16 mouse cellular contexts compared by ENCODE assay signal in genomic region chr7:142059024-142059423, GRCm38 (mm10). TPM values are rescaled to one million over a fixed set of nuclear protein-coding genes. Genes with fewer than 3 reads are reported as not detected.
A peak's percentile ranks its signal among the peaks of the same experiment; 100 is the strongest.
DNase-seq lines count a peak whose midpoint lies in the region; ATAC-seq and TF ChIP-seq lines count a peak whose summit lies in the region.
"Had no signal": no experiment of that assay in that cellular context is flagged by ENCODE, and none has a peak within 500 bp of the region (broad histone marks: within the 10 kb centered on the region; RNA-seq: fewer than 3 reads in every experiment).

No protein-coding gene starts in this region.

- no peak overlapping the region for H3K27ac ChIP-seq in hindbrain, embryonic 14.5 days
- no peak overlapping the region for H3K27ac ChIP-seq in hindbrain, postnatal 0 days
- peak overlapping the region; percentile 91 for H3K27ac ChIP-seq in liver, embryonic 16.5 days (ENCODE audit: low read length)
- H3K27ac ChIP-seq: embryonic facial prominence, embryonic 12.5 days; forebrain, embryonic 15.5 days; kidney, postnatal 0 days had no signal

- no peak for ATAC-seq in hindbrain, embryonic 14.5 days (ENCODE audit: low FRiP score)
- ATAC-seq in hindbrain, postnatal 0 days, result no peak
- peak; percentile 38 for ATAC-seq in liver, embryonic 16.5 days (ENCODE audit: low read depth)
- ATAC-seq: forebrain, embryonic 15.5 days had no signal

- DNase-seq in hindbrain, embryonic 14.5 days (ENCODE audit: low spot score), result no peak
- DNase-seq in hindbrain, postnatal 0 days (ENCODE audit: low spot score), result no peak
- DNase-seq in R1 (ENCODE audit: low read depth, low spot score), result peak; percentile 11
- no peak for DNase-seq in ovary, postnatal 36 days (ENCODE audit: low spot score)
- no peak for DNase-seq in B cell, adult 2 months
- DNase-seq: adrenal gland, postnatal 36 days; cerebellum, adult 11 months; cerebellum, postnatal 36 days; heart, postnatal 14 days; layer of hippocampus, adult 9-11 months; thymus, postnatal 25 days had no signal

- H3K4me2 ChIP-seq in hindbrain, embryonic 14.5 days (replicated peaks), result 0 out of 2 replicates have a peak overlapping the region, but pooled peaks have one; percentile 94
- no peak overlapping the region for H3K4me2 ChIP-seq in hindbrain, postnatal 0 days (ENCODE audit: low read depth, low read length)
- H3K4me2 ChIP-seq in liver, embryonic 16.5 days (ENCODE audit: low read depth, low read length), result peak overlapping the region; percentile 93

- WGBS in hindbrain, embryonic 14.5 days, result 69% methylated on average over 2 of the region's 2 CpGs
- WGBS in hindbrain, postnatal 0 days, result 52% methylated on average over 2 of the region's 2 CpGs
- 24% methylated on average over 2 of the region's 2 CpGs for WGBS in liver, embryonic 16.5 days (ENCODE audit: insufficient replicate concordance)

- H3K9ac ChIP-seq in hindbrain, embryonic 14.5 days, result no peak overlapping the region; the same call in 1 of the 2 replicates
- no peak overlapping the region for H3K9ac ChIP-seq in hindbrain, postnatal 0 days (replicated peaks; ENCODE audit: low read length)
- peak overlapping the region; percentile 32 for H3K9ac ChIP-seq in liver, embryonic 16.5 days (ENCODE audit: low read depth, low read length)

- H3K9me3 ChIP-seq in hindbrain, embryonic 14.5 days (ENCODE audit: control insufficient read depth, low read length), result no peaks in the 10 kb centered on the region
- no peaks in the 10 kb centered on the region for H3K9me3 ChIP-seq in hindbrain, postnatal 0 days (ENCODE audit: low read length)
- H3K9me3 ChIP-seq in erythroblast, embryonic 14.5 days (ENCODE audit: control insufficient read depth, low read length), result no peaks in the 10 kb centered on the region
- no peaks in the 10 kb centered on the region for H3K9me3 ChIP-seq in liver, embryonic 16.5 days (replicated peaks; ENCODE audit: control insufficient read depth, low read length)
- H3K9me3 ChIP-seq: embryonic facial prominence, embryonic 12.5 days; forebrain, embryonic 15.5 days had no signal

- H3K27me3 ChIP-seq in hindbrain, embryonic 14.5 days (ENCODE audit: control insufficient read depth, insufficient read depth, low read length), result no peaks in the 10 kb centered on the region
- H3K27me3 ChIP-seq in hindbrain, postnatal 0 days (ENCODE audit: insufficient read depth, low read length), result no peaks in the 10 kb centered on the region
- H3K27me3 ChIP-seq in erythroblast, embryonic 14.5 days (ENCODE audit: control insufficient read depth), result peaks cover 11% of the 10 kb centered on the region
- no peaks in the 10 kb centered on the region for H3K27me3 ChIP-seq in liver, embryonic 16.5 days (ENCODE audit: control insufficient read depth, insufficient read depth, low read depth, low read length)
- H3K27me3 ChIP-seq: embryonic facial prominence, embryonic 12.5 days; forebrain, embryonic 15.5 days had no signal

- H3K36me3 ChIP-seq in hindbrain, embryonic 14.5 days (replicated peaks; ENCODE audit: control insufficient read depth, insufficient read depth), result no peaks in the 10 kb centered on the region; the same call in 1 of the 2 replicates
- H3K36me3 ChIP-seq in hindbrain, postnatal 0 days (ENCODE audit: insufficient read depth, low read length), result no peaks in the 10 kb centered on the region
- peaks cover 54% of the 10 kb centered on the region for H3K36me3 ChIP-seq in erythroblast, embryonic 14.5 days (ENCODE audit: control insufficient read depth)
- H3K36me3 ChIP-seq in liver, embryonic 16.5 days (ENCODE audit: control insufficient read depth, insufficient read depth), result peaks cover 7% of the 10 kb centered on the region; the same call in 1 of the 2 replicates

- H3K4me3 ChIP-seq in hindbrain, embryonic 14.5 days (replicated peaks; ENCODE audit: low read length), result no peak overlapping the region
- H3K4me3 ChIP-seq in hindbrain, postnatal 0 days (ENCODE audit: low read length), result no peak overlapping the region
- H3K4me3 ChIP-seq in erythroblast, embryonic 14.5 days (replicated peaks), result peak overlapping the region; percentile 82
- peak overlapping the region; percentile 90 for H3K4me3 ChIP-seq in liver, embryonic 16.5 days (ENCODE audit: low read depth, low read length)

- no peak for TF ChIP-seq CTCF in hindbrain, postnatal 0 days (IDR thresholded peaks at IDR 0.05; ENCODE audit: low read depth)

- H3K4me1 ChIP-seq in hindbrain, embryonic 14.5 days (replicated peaks; ENCODE audit: control insufficient read depth, insufficient read depth, low read length), result peaks cover 18% of the 10 kb centered on the region
- peaks cover 12% of the 10 kb centered on the region; the same call in 1 of the 2 replicates for H3K4me1 ChIP-seq in hindbrain, postnatal 0 days (ENCODE audit: insufficient read depth, low read length)
- peaks cover 62% of the 10 kb centered on the region for H3K4me1 ChIP-seq in erythroblast, embryonic 14.5 days (ENCODE audit: control insufficient read depth)
- H3K4me1 ChIP-seq in liver, embryonic 16.5 days (ENCODE audit: control insufficient read depth, low read depth, low read length), result peaks cover 40% of the 10 kb centered on the region

RNA-seq across cellular contexts. Expression of gene Mob2, which starts 1.8 kb away (rescaled TPM):
- 46.4 and 50.2 TPM in 2 replicates for polyA plus RNA-seq in hindbrain, embryonic 14.5 days (2014; fragmentation: Nextera tagmentation; extraction: Ambion mirVana)
- 41.1 and 45.5 TPM in 2 replicates for total RNA-seq in hindbrain, postnatal 0 days (2014; rRNA removed)
- polyA plus RNA-seq in hindbrain, postnatal 0 days (2015; fragmentation: Nextera tagmentation; extraction: Ambion mirVana), result 43.4 and 44.1 TPM in 2 replicates
- 24.8 and 29.2 TPM in 2 replicates for polyA plus RNA-seq in erythroblast, embryonic 14.5 days (2012)
- polyA plus RNA-seq in liver, embryonic 16.5 days (2015; fragmentation: Nextera tagmentation; extraction: Ambion mirVana), result 58.9 and 60.7 TPM in 2 replicates

RNA-seq across cellular contexts. Expression of gene Dusp8, which starts 36.6 kb away (rescaled TPM):
- 133 and 142 TPM in 2 replicates for polyA plus RNA-seq in hindbrain, embryonic 14.5 days (2014; fragmentation: Nextera tagmentation; extraction: Ambion mirVana)
- total RNA-seq in hindbrain, postnatal 0 days (2014; rRNA removed), result 129 and 133 TPM in 2 replicates
- polyA plus RNA-seq in hindbrain, postnatal 0 days (2015; fragmentation: Nextera tagmentation; extraction: Ambion mirVana), result 86.2 and 94.6 TPM in 2 replicates
- 7.6 and 9.7 TPM in 2 replicates for polyA plus RNA-seq in erythroblast, embryonic 14.5 days (2012)
- polyA plus RNA-seq in liver, embryonic 16.5 days (2015; fragmentation: Nextera tagmentation; extraction: Ambion mirVana), result 2.8 TPM in 2 replicates

Comparison
In these comparisons a context has a peak if more than half of its experiments do, and no peak if none do; other contexts are left out.
1. H3K4me3 ChIP-seq: peak in erythroblast, embryonic 14.5 days (single experiment) and liver, embryonic 16.5 days (single experiment); none in hindbrain, embryonic 14.5 days (single experiment) and hindbrain, postnatal 0 days (single experiment).